Mouse (Mus musculus): ENCODE measurements around the gene Cadm1. TPM values are rescaled to one million over a fixed set of nuclear protein-coding genes. Genes with fewer than 3 reads are reported as not detected.

Cadm1 gene
- total and polyA plus RNA-seq, 3 experiments, result 0.14 to 0.31 TPM; not detected in 1

- no peak for TF ChIP-seq JUND (IDR thresholded peaks at IDR 0.05; ENCODE audit: low read depth, low read length)
- no peak for TF ChIP-seq MAX (IDR thresholded peaks at IDR 0.05; ENCODE audit: low read length)
- Histone ChIP-seq H3K79me2 (ENCODE audit: control insufficient read depth, insufficient read depth, low read length, poor library complexity) (no peaks in the 10 kb centered on the region), H3K27me3 (ENCODE audit: control insufficient read depth in 1 of 2, insufficient read depth in 2 of 2, low read length in 2 of 2) (no peaks in the 10 kb centered on the region), H3K9me3 (replicated peaks; ENCODE audit: insufficient read depth, low read length) (no peaks in the 10 kb centered on the region), H3K9ac (ENCODE audit: control insufficient read depth, low read depth, low read length, poor library complexity, severe bottlenecking) (no peak overlapping the region), H3K4me3 (ENCODE audit: control insufficient read depth in 1 of 2, insufficient read depth in 1 of 2, low read depth in 2 of 2, low read length in 2 of 2) (no peak overlapping the region), H3K4me1 (ENCODE audit: control insufficient read depth in 1 of 2, insufficient read depth in 2 of 2, low read length in 2 of 2) (no peaks in the 10 kb centered on the region), H3K27ac (ENCODE audit: control insufficient read depth, low read depth, low read length) (no peak overlapping the region), H3K36me3 (ENCODE audit: control insufficient read depth in 1 of 2, insufficient read depth in 2 of 2, low read length in 2 of 2) (no peaks in the 10 kb centered on the region)
- DNase-seq (ENCODE audit: low read depth, low spot score), result no peak
These were observed 331.0 kb downstream of the Cadm1 start for GRCm38 (mm10) chr9:47860994-47861393.

- Histone ChIP-seq H3K9me3 (replicated peaks; ENCODE audit: insufficient read depth, low read length) (no peaks in the 10 kb centered on the region), H3K36me3 (ENCODE audit: control insufficient read depth in 1 of 2, insufficient read depth in 2 of 2, low read length in 2 of 2) (no peaks in the 10 kb centered on the region), H3K27ac (ENCODE audit: control insufficient read depth, low read depth, low read length) (no peak overlapping the region), H3K4me1 (ENCODE audit: control insufficient read depth in 1 of 2, insufficient read depth in 2 of 2, low read length in 2 of 2) (no peaks in the 10 kb centered on the region), H3K79me2 (ENCODE audit: control insufficient read depth, insufficient read depth, low read length, poor library complexity) (no peaks in the 10 kb centered on the region), H3K27me3 (ENCODE audit: control insufficient read depth in 1 of 2, insufficient read depth in 2 of 2, low read length in 2 of 2) (no peaks in the 10 kb centered on the region), H3K4me3 (ENCODE audit: control insufficient read depth in 1 of 2, insufficient read depth in 1 of 2, low read depth in 2 of 2, low read length in 2 of 2) (no peak overlapping the region), H3K9ac (ENCODE audit: control insufficient read depth, low read depth, low read length, poor library complexity, severe bottlenecking) (no peak overlapping the region)
- DNase-seq (ENCODE audit: low read depth, low spot score), result no peak
- no peak for TF ChIP-seq ZKSCAN1 (IDR thresholded peaks at IDR 0.05; ENCODE audit: low read depth, low read length)
- no peak for TF ChIP-seq BHLHE40 (IDR thresholded peaks at IDR 0.05; ENCODE audit: borderline replicate concordance, low read depth, low read length)
- no peak for TF ChIP-seq SIN3A (IDR thresholded peaks at IDR 0.05; ENCODE audit: low read length)
- TF ChIP-seq SMC3 (IDR thresholded peaks at IDR 0.05; ENCODE audit: low read depth, low read length), result no peak
- TF ChIP-seq USF1 (IDR thresholded peaks at IDR 0.05; ENCODE audit: low read depth, low read length), result no peak
- TF ChIP-seq GATA1 (IDR thresholded peaks at IDR 0.05; ENCODE audit: low read depth, low read length), result no peak
- TF ChIP-seq KAT2A (conservative IDR thresholded peaks at IDR 0.05; ENCODE audit: low read depth, low read length), result no peak
- TF ChIP-seq POLR2AphosphoS5 (IDR thresholded peaks at IDR 0.05; ENCODE audit: borderline replicate concordance, low read depth, low read length), result no peak
- no peak for TF ChIP-seq CTCF (IDR thresholded peaks at IDR 0.05 in 2 of 3, conservative IDR thresholded peaks at IDR 0.05 in 1 of 3; ENCODE audit: control insufficient read depth in 1 of 3, insufficient read depth in 1 of 3, low read depth in 2 of 3, low read length in 3 of 3, poor library complexity in 1 of 3, severe bottlenecking in 1 of 3)
These were observed 331.8 kb downstream of the Cadm1 start for GRCm38 (mm10) chr9:47861783-47862182.

GRCm38 (mm10) chr9:47866001-47866400, 336.0 kb downstream of the Cadm1 start:
- H3K4me3 ChIP-seq (ENCODE audit: control insufficient read depth in 1 of 2, insufficient read depth in 1 of 2, low read depth in 2 of 2, low read length in 2 of 2), result no peak overlapping the region
- H3K4me1 ChIP-seq (ENCODE audit: control insufficient read depth in 1 of 2, insufficient read depth in 2 of 2, low read length in 2 of 2), result no peaks in the 10 kb centered on the region
- H3K9me3 ChIP-seq (replicated peaks; ENCODE audit: insufficient read depth, low read length), result no peaks in the 10 kb centered on the region
- no peaks in the 10 kb centered on the region for H3K27me3 ChIP-seq (ENCODE audit: control insufficient read depth in 1 of 2, insufficient read depth in 2 of 2, low read length in 2 of 2)
- no peak for DNase-seq (ENCODE audit: low read depth, low spot score)
- TF ChIP-seq ZKSCAN1 (IDR thresholded peaks at IDR 0.05; ENCODE audit: low read depth, low read length) (no peak), ZC3H11A (IDR thresholded peaks at IDR 0.05; ENCODE audit: low read depth, low read length) (no peak), MYC (IDR thresholded peaks at IDR 0.05; ENCODE audit: low read depth, low read length) (no peak), MYB (IDR thresholded peaks at IDR 0.05; ENCODE audit: low read depth, low read length) (no peak), MAFK (IDR thresholded peaks at IDR 0.05; ENCODE audit: borderline replicate concordance, low read depth, low read length) (no peak), ETS1 (IDR thresholded peaks at IDR 0.05; ENCODE audit: low read depth, low read length) (no peak), ELF1 (IDR thresholded peaks at IDR 0.05; ENCODE audit: low read depth, low read length) (no peak), E2F4 (IDR thresholded peaks at IDR 0.05; ENCODE audit: borderline replicate concordance, low read depth, low read length) (no peak), NELFE (IDR thresholded peaks at IDR 0.05; ENCODE audit: low read depth, low read length) (no peak), GABPA (IDR thresholded peaks at IDR 0.05; ENCODE audit: low read depth, low read length) (no peak), USF1 (IDR thresholded peaks at IDR 0.05; ENCODE audit: low read depth, low read length) (no peak), CHD1 (IDR thresholded peaks at IDR 0.05; ENCODE audit: low read depth, low read length) (no peak), MXI1 (IDR thresholded peaks at IDR 0.05; ENCODE audit: low read depth, low read length) (no peak), MAX (IDR thresholded peaks at IDR 0.05; ENCODE audit: low read length) (no peak), USF2 (IDR thresholded peaks at IDR 0.05; ENCODE audit: borderline replicate concordance in 1 of 2, insufficient read depth in 1 of 2, low read depth in 1 of 2, low read length in 2 of 2) (no peak), GATA1 (IDR thresholded peaks at IDR 0.05; ENCODE audit: low read depth, low read length) (no peak), SIN3A (IDR thresholded peaks at IDR 0.05; ENCODE audit: low read length) (no peak), KAT2A (conservative IDR thresholded peaks at IDR 0.05; ENCODE audit: low read depth, low read length) (no peak), BHLHE40 (IDR thresholded peaks at IDR 0.05; ENCODE audit: borderline replicate concordance, low read depth, low read length) (no peak), EP300 (IDR thresholded peaks at IDR 0.05; ENCODE audit: low read depth in 1 of 2, low read length in 2 of 2) (no peak)
- H3K79me2 ChIP-seq (ENCODE audit: control insufficient read depth, insufficient read depth, low read length, poor library complexity), result no peaks in the 10 kb centered on the region
- H3K9ac ChIP-seq (ENCODE audit: control insufficient read depth, low read depth, low read length, poor library complexity, severe bottlenecking), result no peak overlapping the region
- H3K27ac ChIP-seq (ENCODE audit: control insufficient read depth, low read depth, low read length), result no peak overlapping the region
- H3K36me3 ChIP-seq (ENCODE audit: control insufficient read depth in 1 of 2, insufficient read depth in 2 of 2, low read length in 2 of 2), result no peaks in the 10 kb centered on the region
